Mouse (Mus musculus) small intestine, adult 2 months (tissue): Measurements from ENCODE around the gene Mrtfa. TPM values are rescaled to one million over a fixed set of nuclear protein-coding genes. Genes with fewer than 3 reads are reported as not detected.

ENCODE experiments used
- H3K27ac ChIP-seq: fragments of 200-500 bp; 2 replicates; pipeline ENCODE4 v1.5.1; 2012; ENCODE audit warnings: low read depth, low read length, control low read depth, inconsistent platforms; ENCODE audit not compliant: insufficient read depth
- H3K27me3 ChIP-seq: fragments of 200-500 bp; 2 replicates; pipeline ENCODE4 v1.6.1; 2012; ENCODE audit warnings: mild to moderate bottlenecking, moderate library complexity, low read length, inconsistent platforms; ENCODE audit not compliant: control insufficient read depth, insufficient read depth
- H3K36me3 ChIP-seq: fragments of 200-500 bp; 2 replicates; pipeline ENCODE4 v1.6.1; 2012; ENCODE audit warnings: mild to moderate bottlenecking, low read length, control low read depth, inconsistent platforms; ENCODE audit not compliant: control insufficient read depth, insufficient read depth
- H3K4me1 ChIP-seq: fragments of 200-500 bp; 2 replicates; pipeline ENCODE4 v1.6.1; 2012; ENCODE audit warnings: low read length, inconsistent platforms, mixed read lengths; ENCODE audit not compliant: control insufficient read depth, insufficient read depth, insufficient read length
- H3K4me3 ChIP-seq: fragments of 200-500 bp; 2 replicates; pipeline ENCODE4 v1.5.1; 2012; ENCODE audit warnings: low read depth, mild to moderate bottlenecking, control low read depth, inconsistent platforms, low read length, moderate library complexity
- CTCF ChIP-seq: fragments of 200-500 bp; IDR thresholded peaks from 2 replicates; pipeline ENCODE4 v1.5.1; 2012; ENCODE audit warnings: low read depth, mild to moderate bottlenecking, control low read depth, inconsistent platforms, low read length, moderate library complexity, mixed read lengths; ENCODE audit not compliant: insufficient replicate concordance, insufficient read length; ENCODE audit errors: extremely low read depth
- POLR2A ChIP-seq: fragments of 200-500 bp; IDR thresholded peaks from 2 replicates; pipeline ENCODE4 v1.6.1; 2012; ENCODE audit warnings: low read depth, mild to moderate bottlenecking, control low read depth, inconsistent platforms, low read length, moderate library complexity
- WGBS: fragments of 180-500 bp; shearing (Covaris S2); methylation state at CpG from one replicate; pipeline ENCODE4 v1.1.7; 2018; 5-methylcytosine and 5-hydroxymethylcytosine counted together
- polyA plus RNA-seq: library from polyadenylated mRNA; depleted of rRNA; stranded (reverse); fragments of >200 nt; gene quantifications from 2 replicates; pipeline ENCODE4 v1.2.3, GENCODE M21; 2012; rRNA removed

Mrtfa gene
- polyA plus RNA-seq, 1 experiment = 34.5 TPM

GRCm38 (mm10) chr15:80977620-80978334 lies 212.8 kb downstream of the Mrtfa start, which contains the start of gene Sgsm3:
Gene Sgsm3, plus strand, starts transcription at chr15:80977765.
- under 1% methylated on average over 66 of the region's 67 CpGs for WGBS
- Histone ChIP-seq H3K36me3 (no peaks in the 10 kb centered on the region), H3K27ac (0 out of 2 replicates have a peak within 1 kb of the TSS, but pooled peaks have one; percentile 1), H3K4me3 (peak within 1 kb of the TSS; percentile 83), H3K4me1 (no peaks in the 10 kb centered on the region; the same call in 1 of the 2 replicates), H3K27me3 (no peaks in the 10 kb centered on the region)
- peak; percentile 61; the same call in 1 of the 2 replicates for TF ChIP-seq POLR2A
- no peak for TF ChIP-seq CTCF

- Histone ChIP-seq H3K4me1 (no peaks in the 10 kb centered on the region), H3K4me3 (no peak overlapping the region), H3K27ac (no peak overlapping the region), H3K27me3 (no peaks in the 10 kb centered on the region), H3K36me3 (no peaks in the 10 kb centered on the region)
- TF ChIP-seq CTCF (no peak), POLR2A (no peak)
- 80% methylated on average over 3 of the region's 3 CpGs for WGBS
These were observed 214.9 kb downstream of the Mrtfa start for GRCm38 (mm10) chr15:80975666-80976065.

- TF ChIP-seq POLR2A (no peak), CTCF (no peak)
- 45% methylated on average over 5 of the region's 5 CpGs for WGBS
These were observed 216.2 kb downstream of the Mrtfa start for GRCm38 (mm10) chr15:80974311-80974710.

GRCm38 (mm10) chr15:80969371-80969770 lies 221.2 kb downstream of the Mrtfa start:
- H3K27me3 ChIP-seq = no peaks in the 10 kb centered on the region
- no peak for TF ChIP-seq CTCF
- TF ChIP-seq POLR2A = no peak
- H3K4me3 ChIP-seq = no peak overlapping the region
- H3K36me3 ChIP-seq = peaks cover 46% of the 10 kb centered on the region
- H3K4me1 ChIP-seq = no peaks in the 10 kb centered on the region
- H3K27ac ChIP-seq = no peak overlapping the region
- WGBS = 83% methylated on average over 1 of the region's 1 CpGs

More at GRCm38 (mm10) chr15:80974311-80974710, 216.2 kb downstream of the Mrtfa start:
- Histone ChIP-seq H3K4me3 (no peak overlapping the region), H3K4me1 (no peaks in the 10 kb centered on the region), H3K27ac (no peak overlapping the region), H3K36me3 (peaks cover 7% of the 10 kb centered on the region), H3K27me3 (no peaks in the 10 kb centered on the region)

Other genes with a start within 250 kb of the Mrtfa start
- gene Adsl, start 242.3 kb downstream of the Mrtfa start, polyA plus RNA-seq = 17.7 and 24.3 TPM in 2 replicates
- 23.9 and 25.1 TPM in 2 replicates for gene Sgsm3, start 213.0 kb downstream of the Mrtfa start, polyA plus RNA-seq
- 0.32 and 0.71 TPM in 2 replicates for gene Mchr1, start 44.7 kb upstream of the Mrtfa start, polyA plus RNA-seq
- gene Slc25a17, start 170.1 kb upstream of the Mrtfa start, polyA plus RNA-seq = 5.8 and 8.8 TPM in 2 replicates
- gene St13, start 209.3 kb upstream of the Mrtfa start, polyA plus RNA-seq = 3.0 and 4.7 TPM in 2 replicates
- gene Xpnpep3, start 209.4 kb upstream of the Mrtfa start, polyA plus RNA-seq = 1.0 and 2.6 TPM in 2 replicates
- not detected in 2 replicates for gene Dnajb7, start 217.5 kb upstream of the Mrtfa start, polyA plus RNA-seq